Mouse (Mus musculus): ENCODE measurements around the gene Prss48. TPM values are rescaled to one million over a fixed set of nuclear protein-coding genes. Genes with fewer than 3 reads are reported as not detected.
A peak's percentile ranks its signal among the peaks of the same experiment; 100 is the strongest.

Gene Prss48
- polyA plus RNA-seq (2015; fragmentation: Nextera tagmentation; extraction: Ambion mirVana), result not detected in 2 replicates

DNA sequence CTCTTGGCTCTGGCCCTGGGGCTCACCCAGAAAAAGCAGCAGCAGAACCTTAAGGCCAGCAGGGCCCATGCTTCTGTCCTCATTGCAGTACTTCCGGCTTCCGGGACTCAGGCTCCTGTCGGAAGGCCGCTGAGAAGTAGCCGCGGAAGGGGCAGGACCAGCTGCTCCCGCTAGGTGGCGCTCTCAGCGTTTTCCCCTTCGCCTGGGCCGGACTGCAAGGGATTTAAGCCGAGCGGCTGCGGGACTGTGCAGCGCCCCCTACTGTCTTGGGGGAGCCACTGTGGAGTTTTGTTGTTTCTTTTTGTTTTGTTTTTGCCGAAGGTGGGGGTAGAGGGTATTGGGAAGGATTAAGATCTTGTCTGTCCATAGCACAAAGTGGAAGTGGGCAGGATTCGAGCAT lies at the start of gene Prss48:
TSS of gene Prss48 (minus strand) at position 69 of the 400 bp plus-strand sequence.
- 80% methylated on average over 17 of the region's 17 CpGs for WGBS
- Histone ChIP-seq H3K9me3 (ENCODE audit: control insufficient read depth, low read length) (no peaks in the 10 kb centered on the region), H3K27me3 (replicated peaks; ENCODE audit: control insufficient read depth, insufficient read depth, low read length) (no peaks in the 10 kb centered on the region), H3K4me2 (ENCODE audit: low read depth, low read length) (no peak within 1 kb of the TSS), H3K4me3 (ENCODE audit: low read length) (no peak within 1 kb of the TSS), H3K27ac (ENCODE audit: low read length) (no peak within 1 kb of the TSS), H3K36me3 (ENCODE audit: control insufficient read depth, insufficient read depth, low read length) (peaks cover 3% of the 10 kb centered on the region; the same call in 1 of the 2 replicates), H3K4me1 (ENCODE audit: control insufficient read depth, insufficient read depth, low read length) (peaks cover 6% of the 10 kb centered on the region; the same call in 1 of the 2 replicates), H3K9ac (ENCODE audit: low read depth, low read length) (no peak within 1 kb of the TSS)
- ATAC-seq, result no peak

- Histone ChIP-seq H3K4me3 (ENCODE audit: low read length) (no peak overlapping the region), H3K36me3 (ENCODE audit: control insufficient read depth, insufficient read depth, low read length) (peaks cover 23% of the 10 kb centered on the region), H3K9ac (ENCODE audit: low read depth, low read length) (no peak overlapping the region), H3K4me2 (ENCODE audit: low read depth, low read length) (no peak overlapping the region), H3K27ac (ENCODE audit: low read length) (no peak overlapping the region), H3K9me3 (ENCODE audit: control insufficient read depth, low read length) (peaks cover 6% of the 10 kb centered on the region; the same call in 1 of the 2 replicates), H3K27me3 (replicated peaks; ENCODE audit: control insufficient read depth, insufficient read depth, low read length) (no peaks in the 10 kb centered on the region), H3K4me1 (ENCODE audit: control insufficient read depth, insufficient read depth, low read length) (peaks cover 3% of the 10 kb centered on the region; the same call in 1 of the 2 replicates)
- no peak for ATAC-seq
- WGBS, result 82% methylated on average over 2 of the region's 2 CpGs
Observed at GRCm38 (mm10) chr3:86049041-86049440, 46.8 kb upstream of the Prss48 start.

GRCm38 (mm10) chr3:86047686-86048408 lies 45.6 kb upstream of the Prss48 start:
- H3K9ac ChIP-seq (ENCODE audit: low read depth, low read length), result no peak overlapping the region
- H3K4me3 ChIP-seq (ENCODE audit: low read length), result no peak overlapping the region
- H3K27ac ChIP-seq (ENCODE audit: low read length), result no peak overlapping the region
- peaks cover 6% of the 10 kb centered on the region; the same call in 1 of the 2 replicates for H3K9me3 ChIP-seq (ENCODE audit: control insufficient read depth, low read length)
- 95% methylated on average over 9 of the region's 9 CpGs for WGBS
- H3K27me3 ChIP-seq (replicated peaks; ENCODE audit: control insufficient read depth, insufficient read depth, low read length), result no peaks in the 10 kb centered on the region
- ATAC-seq, result no peak
- H3K4me1 ChIP-seq (ENCODE audit: control insufficient read depth, insufficient read depth, low read length), result peaks cover 3% of the 10 kb centered on the region; the same call in 1 of the 2 replicates
- H3K4me2 ChIP-seq (ENCODE audit: low read depth, low read length), result no peak overlapping the region
- peaks cover 26% of the 10 kb centered on the region for H3K36me3 ChIP-seq (ENCODE audit: control insufficient read depth, insufficient read depth, low read length)

- H3K27ac ChIP-seq (ENCODE audit: low read length), result peak overlapping the region; percentile 79
- H3K36me3 ChIP-seq (ENCODE audit: control insufficient read depth, insufficient read depth, low read length), result peaks cover 3% of the 10 kb centered on the region; the same call in 1 of the 2 replicates
- peaks cover 18% of the 10 kb centered on the region for H3K4me1 ChIP-seq (ENCODE audit: control insufficient read depth, insufficient read depth, low read length)
- no peaks in the 10 kb centered on the region; the same call in 1 of the 2 replicates for H3K9me3 ChIP-seq (ENCODE audit: control insufficient read depth, low read length)
- peak overlapping the region; percentile 31 for H3K4me3 ChIP-seq (ENCODE audit: low read length)
- ATAC-seq, result peak; percentile 80
- peak overlapping the region; percentile 19; the same call in 1 of the 2 replicates for H3K9ac ChIP-seq (ENCODE audit: low read depth, low read length)
- 36% methylated on average over 14 of the region's 14 CpGs for WGBS
- H3K4me2 ChIP-seq (ENCODE audit: low read depth, low read length), result peak overlapping the region; percentile 25; the same call in 1 of the 2 replicates
- H3K27me3 ChIP-seq (replicated peaks; ENCODE audit: control insufficient read depth, insufficient read depth, low read length), result no peaks in the 10 kb centered on the region
Observed at GRCm38 (mm10) chr3:86040286-86041201, 38.3 kb upstream of the Prss48 start.

DNA sequence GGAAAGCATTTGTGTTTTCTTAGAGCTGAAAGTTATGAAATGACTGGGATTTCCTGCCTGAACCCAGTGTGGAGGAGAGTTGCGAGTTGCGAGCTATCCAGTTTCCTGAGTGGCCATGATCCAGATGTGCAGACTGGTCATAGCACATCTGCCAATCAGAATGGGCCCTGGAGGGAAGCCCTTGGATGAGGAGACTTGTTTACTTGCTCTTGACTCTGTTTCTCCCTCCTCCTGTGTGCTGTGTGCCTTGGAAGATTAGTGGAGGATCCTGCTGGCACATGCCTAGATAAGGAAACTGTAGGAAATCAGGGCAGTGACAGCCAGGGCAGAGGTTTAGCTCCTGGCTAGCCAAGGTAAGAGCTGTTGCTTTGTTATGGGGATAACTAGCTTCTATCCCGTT lies 36.4 kb upstream of the Prss48 start:
- Histone ChIP-seq H3K27me3 (replicated peaks; ENCODE audit: control insufficient read depth, insufficient read depth, low read length) (no peaks in the 10 kb centered on the region), H3K4me1 (ENCODE audit: control insufficient read depth, insufficient read depth, low read length) (peaks cover 15% of the 10 kb centered on the region), H3K9ac (ENCODE audit: low read depth, low read length) (no peak overlapping the region), H3K4me2 (ENCODE audit: low read depth, low read length) (no peak overlapping the region), H3K9me3 (ENCODE audit: control insufficient read depth, low read length) (no peaks in the 10 kb centered on the region; the same call in 1 of the 2 replicates), H3K27ac (ENCODE audit: low read length) (peak overlapping the region; percentile 85), H3K4me3 (ENCODE audit: low read length) (no peak overlapping the region), H3K36me3 (ENCODE audit: control insufficient read depth, insufficient read depth, low read length) (peaks cover 3% of the 10 kb centered on the region; the same call in 1 of the 2 replicates)
- no peak for ATAC-seq
- WGBS, result 46% methylated on average over 3 of the region's 3 CpGs

DNA sequence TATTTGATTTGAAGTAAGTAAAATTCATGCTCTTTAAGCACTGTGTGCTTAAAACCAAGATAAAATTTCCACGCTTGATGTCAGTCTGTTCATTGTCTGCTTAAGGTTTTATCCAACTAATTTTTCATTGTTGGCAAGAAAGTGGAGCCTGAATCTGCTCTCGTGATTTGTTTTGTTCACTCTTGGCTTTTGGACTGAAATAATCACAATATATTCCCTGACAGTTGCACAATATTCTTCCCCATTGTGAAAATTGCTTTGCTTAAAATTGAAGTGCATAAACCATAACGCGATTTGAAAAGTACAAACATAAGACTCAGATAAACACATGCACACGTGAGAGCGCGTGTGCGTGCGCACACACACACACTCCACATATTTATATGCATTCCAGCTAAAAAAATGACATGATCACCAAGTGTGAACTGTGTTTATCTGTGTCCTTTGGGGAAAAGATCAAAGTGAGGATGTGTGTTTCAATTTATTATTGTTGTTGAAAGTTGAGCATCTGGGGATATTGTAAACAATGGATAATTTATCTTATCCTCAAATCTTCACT lies 35.7 kb upstream of the Prss48 start:
- Histone ChIP-seq H3K27ac (ENCODE audit: low read length) (0 out of 2 replicates have a peak overlapping the region, but pooled peaks have one; percentile 9), H3K4me1 (ENCODE audit: control insufficient read depth, insufficient read depth, low read length) (peaks cover 15% of the 10 kb centered on the region), H3K9ac (ENCODE audit: low read depth, low read length) (no peak overlapping the region), H3K36me3 (ENCODE audit: control insufficient read depth, insufficient read depth, low read length) (peaks cover under 1% of the 10 kb centered on the region; the same call in 1 of the 2 replicates), H3K4me2 (ENCODE audit: low read depth, low read length) (no peak overlapping the region), H3K4me3 (ENCODE audit: low read length) (no peak overlapping the region), H3K9me3 (ENCODE audit: control insufficient read depth, low read length) (no peaks in the 10 kb centered on the region; the same call in 1 of the 2 replicates), H3K27me3 (replicated peaks; ENCODE audit: control insufficient read depth, insufficient read depth, low read length) (no peaks in the 10 kb centered on the region)
- ATAC-seq, result no peak
- 68% methylated on average over 9 of the region's 9 CpGs for whole genome bisulfite sequencing

- peaks cover 5% of the 10 kb centered on the region for H3K4me1 ChIP-seq (ENCODE audit: control insufficient read depth, insufficient read depth, low read length)
- WGBS, result 65% methylated on average over 9 of the region's 9 CpGs
- H3K36me3 ChIP-seq (ENCODE audit: control insufficient read depth, insufficient read depth, low read length), result no peaks in the 10 kb centered on the region
- peak; percentile 45 for ATAC-seq
- H3K27ac ChIP-seq (ENCODE audit: low read length), result no peak overlapping the region
- no peak overlapping the region for H3K9ac ChIP-seq (ENCODE audit: low read depth, low read length)
- no peak overlapping the region for H3K4me3 ChIP-seq (ENCODE audit: low read length)
- no peaks in the 10 kb centered on the region for H3K9me3 ChIP-seq (ENCODE audit: control insufficient read depth, low read length)
- H3K4me2 ChIP-seq (ENCODE audit: low read depth, low read length), result no peak overlapping the region
- H3K27me3 ChIP-seq (replicated peaks; ENCODE audit: control insufficient read depth, insufficient read depth, low read length), result no peaks in the 10 kb centered on the region
Observed at GRCm38 (mm10) chr3:86033455-86034090, 31.3 kb upstream of the Prss48 start.

GRCm38 (mm10) chr3:86030566-86030965 lies 28.3 kb upstream of the Prss48 start:
- Histone ChIP-seq H3K4me2 (ENCODE audit: low read depth, low read length) (no peak overlapping the region), H3K4me3 (ENCODE audit: low read length) (no peak overlapping the region), H3K9me3 (ENCODE audit: control insufficient read depth, low read length) (no peaks in the 10 kb centered on the region), H3K9ac (ENCODE audit: low read depth, low read length) (no peak overlapping the region), H3K4me1 (ENCODE audit: control insufficient read depth, insufficient read depth, low read length) (no peaks in the 10 kb centered on the region), H3K36me3 (ENCODE audit: control insufficient read depth, insufficient read depth, low read length) (no peaks in the 10 kb centered on the region), H3K27me3 (replicated peaks; ENCODE audit: control insufficient read depth, insufficient read depth, low read length) (no peaks in the 10 kb centered on the region), H3K27ac (ENCODE audit: low read length) (no peak overlapping the region)
- 67% methylated on average over 4 of the region's 4 CpGs for WGBS
- ATAC-seq, result no peak
